Mouse (Mus musculus) MEL (cell line): ENCODE measurements around the gene Cep170b. TPM values are rescaled to one million over a fixed set of nuclear protein-coding genes. Genes with fewer than 3 reads are reported as not detected.

Source experiments
- DNase-seq: peaks from one replicate; pipeline ENCODE4 v3.0.0; 2011; ENCODE audit warnings: low read depth, low spot score
- H3K27ac ChIP-seq: 2 replicates; pipeline ENCODE4 v1.5.1; 2012; ENCODE audit warnings: low read depth, mild to moderate bottlenecking, control low read depth, low read length, moderate library complexity; ENCODE audit not compliant: control insufficient read depth
- H3K27me3 ChIP-seq, 2 experiments: fragments of 150-350 bp in 1 of 2; sonication (generic) in 1 of 2; 2 replicates each; pipeline ENCODE4 v1.6.1; 2012; ENCODE audit warnings: low read length in 2 of 2, mild to moderate bottlenecking in 2 of 2, improper control_type of control experiment in 1 of 2, moderate library complexity in 1 of 2; ENCODE audit not compliant: insufficient read depth in 2 of 2, control insufficient read depth in 1 of 2
- H3K36me3 ChIP-seq, 2 experiments: 2 replicates each; pipeline ENCODE4 v1.6.1; 2012 to 2014; ENCODE audit warnings: low read length in 2 of 2, improper control_type of control experiment in 1 of 2, inconsistent platforms in 1 of 2, mild to moderate bottlenecking in 1 of 2; ENCODE audit not compliant: insufficient read depth in 2 of 2, control insufficient read depth in 1 of 2
- H3K4me1 ChIP-seq, 2 experiments: fragments of 150-350 bp in 1 of 2; sonication (generic) in 1 of 2; 2 replicates each; pipeline ENCODE4 v1.6.1; 2012; ENCODE audit warnings: low read length in 2 of 2, improper control_type of control experiment in 1 of 2, mild to moderate bottlenecking in 1 of 2; ENCODE audit not compliant: insufficient read depth in 2 of 2, control insufficient read depth in 1 of 2
- H3K4me3 ChIP-seq, 2 experiments: fragments of 150-350 bp in 1 of 2; sonication (generic) in 1 of 2; 2 replicates each; pipeline ENCODE4 v1.5.1; 2012; ENCODE audit warnings: low read depth in 2 of 2, low read length in 2 of 2, mild to moderate bottlenecking in 2 of 2, moderate library complexity in 2 of 2, control low read depth in 1 of 2, improper control_type of control experiment in 1 of 2; ENCODE audit not compliant: control insufficient read depth in 1 of 2, insufficient read depth in 1 of 2
- H3K79me2 ChIP-seq: 2 replicates; pipeline ENCODE4 v1.6.1; 2012; ENCODE audit warnings: mild to moderate bottlenecking, low read length, moderate library complexity; ENCODE audit not compliant: control insufficient read depth, poor library complexity, insufficient read depth
- H3K9ac ChIP-seq: 2 replicates; pipeline ENCODE4 v1.6.1; 2012; ENCODE audit warnings: low read depth, mild to moderate bottlenecking, control low read depth, low read length, moderate library complexity; ENCODE audit not compliant: control insufficient read depth, poor library complexity, severe bottlenecking
- H3K9me3 ChIP-seq: fragments of 150-350 bp; sonication (generic); replicated peaks from 2 replicates; pipeline ENCODE4 v1.6.1; 2012; ENCODE audit warnings: mild to moderate bottlenecking, low read length, improper control_type of control experiment, moderate library complexity; ENCODE audit not compliant: insufficient read depth
- BHLHE40 ChIP-seq: IDR thresholded peaks from 2 replicates; pipeline ENCODE4 v1.6.1; 2012; ENCODE audit warnings: low read depth, mild to moderate bottlenecking, inconsistent platforms, low read length, improper control_type of control experiment, borderline replicate concordance
- CHD1 ChIP-seq: IDR thresholded peaks from 2 replicates; pipeline ENCODE4 v1.6.1; 2012; ENCODE audit warnings: low read depth, mild to moderate bottlenecking, inconsistent platforms, low read length, improper control_type of control experiment
- E2F4 ChIP-seq: IDR thresholded peaks from 2 replicates; pipeline ENCODE4 v1.6.1; 2011; ENCODE audit warnings: low read depth, low read length, improper control_type of control experiment, borderline replicate concordance
- ELF1 ChIP-seq: IDR thresholded peaks from 2 replicates; pipeline ENCODE4 v1.6.1; 2014; ENCODE audit warnings: low read depth, mild to moderate bottlenecking, inconsistent platforms, low read length, improper control_type of control experiment, moderate library complexity
- ETS1 ChIP-seq: IDR thresholded peaks from 2 replicates; pipeline ENCODE4 v1.6.1; 2012; ENCODE audit warnings: low read depth, mild to moderate bottlenecking, inconsistent platforms, low read length, improper control_type of control experiment, moderate library complexity
- HCFC1 ChIP-seq: IDR thresholded peaks from 2 replicates; pipeline ENCODE4 v1.6.1; 2012; ENCODE audit warnings: low read depth, mild to moderate bottlenecking, inconsistent platforms, low read length, improper control_type of control experiment, moderate library complexity
- KAT2A ChIP-seq: conservative IDR thresholded peaks from 2 replicates; pipeline ENCODE4 v1.6.1; 2012; ENCODE audit warnings: low read depth, low read length, improper control_type of control experiment, inconsistent platforms
- MAFK ChIP-seq: IDR thresholded peaks from 2 replicates; pipeline ENCODE4 v1.6.1; 2011; ENCODE audit warnings: low read depth, mild to moderate bottlenecking, low read length, improper control_type of control experiment, borderline replicate concordance
- MAX ChIP-seq: IDR thresholded peaks from 2 replicates; pipeline ENCODE4 v1.6.1; 2011; ENCODE audit warnings: low read length, improper control_type of control experiment
- MAZ ChIP-seq: IDR thresholded peaks from 2 replicates; pipeline ENCODE4 v1.6.1; 2012; ENCODE audit warnings: low read depth, mild to moderate bottlenecking, inconsistent platforms, low read length, improper control_type of control experiment
- MEF2A ChIP-seq: IDR thresholded peaks from 2 replicates; pipeline ENCODE4 v1.6.1; 2014; ENCODE audit warnings: low read depth, mild to moderate bottlenecking, inconsistent platforms, low read length, improper control_type of control experiment; ENCODE audit not compliant: poor library complexity, insufficient replicate concordance, severe bottlenecking; ENCODE audit errors: extremely low read depth
- MXI1 ChIP-seq: IDR thresholded peaks from 2 replicates; pipeline ENCODE4 v1.6.1; 2011; ENCODE audit warnings: mild to moderate bottlenecking, low read depth, low read length, improper control_type of control experiment
- MYC ChIP-seq: IDR thresholded peaks from 2 replicates; pipeline ENCODE4 v1.6.1; 2011; ENCODE audit warnings: low read depth, mild to moderate bottlenecking, low read length, improper control_type of control experiment, moderate library complexity
- NELFE ChIP-seq: IDR thresholded peaks from 2 replicates; pipeline ENCODE4 v1.6.1; 2011; ENCODE audit warnings: low read depth, low read length, improper control_type of control experiment
- POLR2AphosphoS2 ChIP-seq: IDR thresholded peaks from 2 replicates; pipeline ENCODE4 v1.6.1; 2011; ENCODE audit warnings: low read length, improper control_type of control experiment
- POLR2AphosphoS5 ChIP-seq: IDR thresholded peaks from 2 replicates; pipeline ENCODE4 v1.6.1; 2012; ENCODE audit warnings: low read depth, borderline replicate concordance, mild to moderate bottlenecking, inconsistent platforms, low read length, moderate library complexity, mixed read lengths
- RAD21 ChIP-seq: IDR thresholded peaks from 2 replicates; pipeline ENCODE4 v1.6.1; 2011; ENCODE audit warnings: mild to moderate bottlenecking, low read depth, low read length, improper control_type of control experiment
- RCOR1 ChIP-seq: IDR thresholded peaks from 2 replicates; pipeline ENCODE4 v1.6.1; 2012; ENCODE audit warnings: low read depth, mild to moderate bottlenecking, inconsistent platforms, low read length, improper control_type of control experiment
- SMC3 ChIP-seq: IDR thresholded peaks from 2 replicates; pipeline ENCODE4 v1.6.1; 2011; ENCODE audit warnings: low read depth, low read length, improper control_type of control experiment
- TAL1 ChIP-seq: IDR thresholded peaks from 2 replicates; pipeline ENCODE4 v1.6.1; 2012; ENCODE audit warnings: mild to moderate bottlenecking, inconsistent platforms, low read length, moderate library complexity, mixed read lengths
- TBP ChIP-seq: IDR thresholded peaks from 2 replicates; pipeline ENCODE4 v1.8.0; 2011; ENCODE audit warnings: low read depth, low read length, improper control_type of control experiment
- TCF12 ChIP-seq: IDR thresholded peaks from 2 replicates; pipeline ENCODE4 v1.6.1; 2014; ENCODE audit warnings: low read depth, mild to moderate bottlenecking, inconsistent platforms, low read length, improper control_type of control experiment, moderate library complexity
- USF2 ChIP-seq, 2 experiments: IDR thresholded peaks; 2 replicates each; pipeline ENCODE4 v1.6.1; 2011 to 2012; ENCODE audit warnings: improper control_type of control experiment in 2 of 2, low read length in 2 of 2, borderline replicate concordance in 1 of 2, inconsistent platforms in 1 of 2, low read depth in 1 of 2, mild to moderate bottlenecking in 1 of 2; ENCODE audit not compliant: insufficient read depth in 1 of 2
- ZNF384 ChIP-seq: IDR thresholded peaks from 2 replicates; pipeline ENCODE4 v1.6.1; 2012; ENCODE audit warnings: low read depth, mild to moderate bottlenecking, inconsistent platforms, low read length, improper control_type of control experiment
- polyA plus RNA-seq, 2 experiments: library from polyadenylated mRNA; stranded (reverse) in 1 of 2; unstranded in 1 of 2; fragments of >175 nt in 1 of 2; fragments of >200 nt in 1 of 2; gene quantifications; 2 replicates each; pipeline versions ENCODE4 v1.2.1 to v1.2.4; 2012; ENCODE audit warnings: low replicate concordance in 2 of 2, low read depth in 1 of 2; ENCODE audit not compliant: insufficient read length in 2 of 2, insufficient read depth in 1 of 2, missing spikeins in 1 of 2
- total RNA-seq: library from RNA; depleted of rRNA; stranded (reverse); fragments of 300-350 nt; gene quantifications from 2 replicates; pipeline ENCODE4 v1.2.3, GENCODE M21; 2012

The Cep170b gene
- total and polyA plus RNA-seq, 3 experiments, result 49.7 to 64.0 TPM; not detected in 1

- TF ChIP-seq RCOR1 (no peak), KAT2A (no peak), CHD1 (no peak; the same call in 1 of the 2 replicates), TCF12 (peak; percentile 41; the same call in 1 of the 2 replicates), POLR2AphosphoS5 (no peak), MAZ (peak; percentile 67; the same call in 1 of the 2 replicates), E2F4 (no peak), USF2 (IDR thresholded peaks at IDR 0.05; ENCODE audit: borderline replicate concordance in 1 of 2, insufficient read depth in 1 of 2, low read depth in 1 of 2, low read length in 2 of 2) (no peak), SMC3 (peak; percentile 98)
Observed at GRCm38 (mm10) chr12:112717140-112717539, 3.1 kb upstream of the Cep170b start (continued).

GRCm38 (mm10) chr12:112718995-112719394, 1.3 kb upstream of the Cep170b start:
- no peak for DNase-seq
- Histone ChIP-seq H3K9ac (no peak overlapping the region), H3K79me2 (no peaks in the 10 kb centered on the region; the same call in 1 of the 2 replicates), H3K36me3 (0 out of 4 replicates have a peak, but pooled peaks cover 0 to 2% of the 10 kb centered on the region in 2 experiments), H3K27ac (no peak overlapping the region), H3K27me3 (peaks cover 0 to 2% of the 10 kb centered on the region in 2 experiments; a peak in 1 of 4 replicates), H3K9me3 (no peaks in the 10 kb centered on the region), H3K4me1 (peaks cover 0 to 14% of the 10 kb centered on the region in 2 experiments; a peak in 3 of 4 replicates), H3K4me3 (no peak overlapping the region)
- no peak for TF ChIP-seq MAFK
- no peak for TF ChIP-seq TAL1
- TF ChIP-seq MXI1, result no peak
- no peak for TF ChIP-seq RAD21
- no peak for TF ChIP-seq MEF2A
- no peak for TF ChIP-seq USF2 (IDR thresholded peaks at IDR 0.05; ENCODE audit: borderline replicate concordance in 1 of 2, insufficient read depth in 1 of 2, low read depth in 1 of 2, low read length in 2 of 2)
- TF ChIP-seq MYC, result no peak
- no peak for TF ChIP-seq MAX
- TF ChIP-seq HCFC1, result no peak
- no peak for TF ChIP-seq KAT2A
- TF ChIP-seq BHLHE40, result no peak
- no peak for TF ChIP-seq MAZ
- no peak for TF ChIP-seq TBP
- no peak for TF ChIP-seq ELF1
- TF ChIP-seq ETS1, result no peak
- TF ChIP-seq NELFE, result no peak
- no peak for TF ChIP-seq ZNF384
- TF ChIP-seq POLR2AphosphoS2, result no peak
